Mouse (Mus musculus): ENCODE measurements around the gene Arhgap10. TPM values are rescaled to one million over a fixed set of nuclear protein-coding genes. Genes with fewer than 3 reads are reported as not detected.

Arhgap10 gene
- total RNA-seq, 2 experiments from 2014 or later = 6.9 to 7.6 TPM

GRCm38 (mm10) chr8:77292649-77293048 is 225.1 kb downstream of the Arhgap10 start:
- DNase-seq (ENCODE audit: low spot score in 2 of 2) = no peak

- DNase-seq (ENCODE audit: low spot score in 2 of 2) = no peak
Observed at GRCm38 (mm10) chr8:77292120-77292519, 225.6 kb downstream of the Arhgap10 start.

GRCm38 (mm10) chr8:77288492-77288891 is 229.3 kb downstream of the Arhgap10 start:
- no peak for DNase-seq (ENCODE audit: low spot score in 2 of 2)

- DNase-seq (ENCODE audit: low spot score in 2 of 2) = no peak
Observed at GRCm38 (mm10) chr8:77288065-77288464, 229.7 kb downstream of the Arhgap10 start.

GRCm38 (mm10) chr8:77284473-77284872 is 233.3 kb downstream of the Arhgap10 start:
- no peak for DNase-seq (ENCODE audit: low spot score in 2 of 2)

DNA sequence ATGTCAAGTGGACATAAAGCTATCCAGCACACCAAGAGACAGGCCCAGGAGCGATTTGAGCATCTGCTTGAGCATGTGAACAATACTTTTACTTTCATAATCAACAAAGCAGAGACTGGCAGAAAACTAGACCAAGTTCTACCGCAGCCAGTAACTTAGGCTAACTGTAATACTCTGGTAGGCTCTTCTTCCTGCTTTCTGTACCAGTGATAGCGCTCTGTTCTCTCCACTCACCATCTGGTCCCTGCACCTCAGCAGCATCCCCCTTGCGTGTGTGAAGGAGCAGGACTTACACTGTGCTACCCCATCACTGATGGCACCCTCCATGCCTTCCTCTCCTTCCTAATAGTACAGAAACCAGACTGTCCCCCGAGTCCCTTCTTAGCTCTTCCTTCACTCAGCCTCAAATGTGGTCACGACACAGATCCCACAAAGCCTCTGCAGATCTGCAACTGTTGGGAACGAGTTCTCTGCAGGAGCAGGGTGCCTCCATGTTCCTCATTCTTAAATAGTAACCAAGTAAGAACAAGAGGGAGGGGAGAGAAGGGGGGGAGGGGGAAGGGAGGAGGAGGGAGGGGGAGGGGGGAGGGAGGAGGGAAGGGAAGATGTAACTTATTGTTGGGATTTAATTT is 235.0 kb downstream of the Arhgap10 start:
- no peak for DNase-seq (ENCODE audit: low spot score in 2 of 2)

- no peak for DNase-seq (ENCODE audit: low spot score in 2 of 2)
Observed at GRCm38 (mm10) chr8:77279977-77280376, 237.8 kb downstream of the Arhgap10 start.

- DNase-seq (ENCODE audit: low spot score in 2 of 2) = no peak
Observed at GRCm38 (mm10) chr8:77278246-77278645, 239.5 kb downstream of the Arhgap10 start.

DNA sequence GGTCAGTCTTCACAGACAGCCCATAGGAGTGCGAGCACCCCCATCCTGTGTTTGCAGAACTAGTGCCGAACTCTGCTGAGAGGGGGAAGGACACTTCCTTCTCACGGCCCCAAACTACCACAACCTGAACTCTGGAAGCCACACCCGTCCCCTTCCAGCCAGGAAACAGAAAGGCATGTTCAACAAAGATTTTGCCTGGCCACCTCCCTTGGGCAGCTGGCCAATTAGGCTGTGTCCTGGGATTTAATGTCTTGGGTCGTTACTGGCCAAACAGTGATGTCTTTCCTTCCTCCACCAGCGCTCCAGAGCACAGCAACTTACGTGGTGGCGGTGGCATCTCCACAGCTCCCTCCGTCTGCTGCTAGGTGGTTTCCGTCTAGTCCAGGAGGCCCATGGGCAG is 240.9 kb downstream of the Arhgap10 start:
- DNase-seq (ENCODE audit: low spot score in 2 of 2) = no peak

GRCm38 (mm10) chr8:77275571-77275970 is 242.2 kb downstream of the Arhgap10 start:
- no peak for DNase-seq (ENCODE audit: low spot score in 2 of 2)

GRCm38 (mm10) chr8:77272136-77272535 is 245.6 kb downstream of the Arhgap10 start:
- DNase-seq (ENCODE audit: low spot score in 2 of 2) = no peak

GRCm38 (mm10) chr8:77267941-77268405 is 249.8 kb downstream of the Arhgap10 start:
- DNase-seq (ENCODE audit: low spot score in 2 of 2) = no peak

- DNase-seq (ENCODE audit: low spot score in 2 of 2) = no peak
Observed at GRCm38 (mm10) chr8:77262216-77263009, 255.3 kb downstream of the Arhgap10 start.

DNA sequence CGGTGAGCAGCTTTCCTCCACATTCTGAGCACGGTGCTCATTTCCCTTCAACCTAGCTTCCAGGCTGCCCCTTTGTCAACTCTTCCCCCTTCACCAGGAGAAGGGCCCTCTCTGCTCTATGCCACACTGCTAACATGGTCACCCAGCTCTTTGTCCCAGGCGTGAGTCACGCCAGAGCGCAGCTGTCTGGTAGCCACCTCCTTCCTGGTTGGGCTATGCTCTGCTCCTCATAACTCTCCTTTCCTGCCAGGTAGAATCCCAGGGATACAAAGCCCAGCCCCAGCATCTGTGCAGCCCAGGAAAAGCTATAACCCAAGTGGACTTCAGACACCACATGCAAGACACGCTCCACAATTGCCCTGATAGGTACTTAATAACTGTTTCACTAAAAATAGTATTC is 256.5 kb downstream of the Arhgap10 start:
- DNase-seq (ENCODE audit: low spot score in 2 of 2) = no peak

DNA sequence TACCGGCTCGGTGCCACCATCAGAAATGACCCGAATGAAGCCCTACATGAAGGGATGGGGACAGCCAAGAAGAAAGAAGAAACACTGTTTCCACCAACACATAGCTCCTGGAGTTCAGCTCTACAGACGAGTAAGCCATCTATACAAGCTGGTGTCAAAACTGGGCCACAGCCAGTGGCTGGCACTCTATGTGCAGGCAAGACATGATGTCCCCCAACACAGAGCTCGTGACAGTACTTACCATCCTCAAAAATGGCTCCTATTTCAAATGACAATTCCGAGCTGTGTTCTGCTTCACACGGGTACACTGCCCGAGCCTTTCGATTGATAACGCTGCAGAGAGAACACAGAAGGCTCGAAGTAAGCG is 260.7 kb downstream of the Arhgap10 start:
- DNase-seq (ENCODE audit: low spot score in 2 of 2) = peak; percentile 19 to 35

- DNase-seq (ENCODE audit: low spot score in 2 of 2) = peak; percentile 38 to 80
Observed at GRCm38 (mm10) chr8:77256450-77257084, 261.2 kb downstream of the Arhgap10 start.

DNA sequence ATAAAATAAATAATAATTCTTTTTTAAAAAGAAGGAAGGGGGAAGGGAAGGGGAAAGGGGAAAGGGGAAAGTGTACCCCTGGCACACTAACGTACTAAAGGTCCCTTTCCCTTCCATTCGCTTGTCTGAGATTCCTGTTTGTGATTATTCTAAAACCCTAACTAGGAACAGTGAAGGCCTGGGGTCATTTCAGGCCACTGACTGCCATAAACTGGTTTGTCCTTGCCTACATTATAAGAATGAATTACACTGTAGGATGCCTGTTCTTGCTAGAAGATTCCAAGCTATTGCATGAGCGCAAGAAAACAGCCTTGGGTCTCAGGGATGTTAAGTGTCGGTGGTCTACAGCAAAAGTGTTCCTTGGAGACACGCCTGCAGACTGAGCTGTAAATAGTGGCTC is 263.3 kb downstream of the Arhgap10 start:
- no peak for DNase-seq (ENCODE audit: low spot score in 2 of 2)

DNA sequence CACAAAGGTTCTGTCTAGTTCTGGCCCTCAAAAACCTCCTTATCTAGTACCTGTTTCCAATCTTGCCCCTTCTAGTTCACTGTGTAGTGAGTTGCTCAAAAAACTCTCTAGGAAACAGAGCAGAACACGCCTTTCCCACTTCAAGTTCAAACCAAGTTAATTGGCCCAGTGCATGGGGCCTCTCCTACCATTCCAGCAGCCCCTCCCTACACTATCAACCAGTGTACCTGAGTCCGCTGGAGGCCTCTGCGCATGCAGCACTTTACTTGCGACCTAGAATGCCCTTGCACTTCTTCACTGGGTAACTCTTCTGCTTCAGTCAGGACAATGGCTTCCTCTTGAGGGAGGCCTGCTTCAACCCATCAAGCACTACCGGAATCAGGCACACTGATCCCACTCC is 266.6 kb downstream of the Arhgap10 start:
- no peak for DNase-seq (ENCODE audit: low spot score in 2 of 2)

GRCm38 (mm10) chr8:77250094-77250493 is 267.7 kb downstream of the Arhgap10 start:
- DNase-seq (ENCODE audit: low spot score in 2 of 2) = no peak

GRCm38 (mm10) chr8:77241381-77241780 is 276.4 kb downstream of the Arhgap10 start:
- DNase-seq (ENCODE audit: low spot score in 2 of 2) = no peak

- no peak for DNase-seq (ENCODE audit: low spot score in 2 of 2)
Observed at GRCm38 (mm10) chr8:77239462-77239861, 278.3 kb downstream of the Arhgap10 start.

DNA sequence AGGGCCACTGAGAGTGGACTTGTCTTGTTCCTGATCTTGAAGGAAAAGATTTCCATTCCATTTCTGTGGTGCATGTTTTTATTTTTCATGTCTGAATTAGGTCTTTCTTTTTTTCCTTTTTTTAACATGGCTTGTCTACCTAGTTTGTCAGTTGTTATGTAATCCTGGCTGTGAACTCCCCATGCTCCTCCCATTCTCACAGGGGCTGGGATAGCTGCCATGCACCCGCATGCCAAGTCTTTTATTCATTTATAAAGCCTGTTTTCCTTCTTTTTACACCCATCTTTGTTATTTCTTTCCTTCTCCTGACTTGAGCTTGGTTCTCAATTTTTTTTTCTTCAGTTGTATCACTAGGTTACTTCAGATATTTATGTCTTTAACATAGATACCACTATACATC is 281.1 kb downstream of the Arhgap10 start:
- DNase-seq (ENCODE audit: low spot score in 2 of 2) = peak in 1 of 2 experiments; percentile 46

Data from layer of hippocampus, postnatal 14 days (tissue).